ENCODE assay signal across 15 mouse cellular contexts in genomic region chr13:60627843-60628656, GRCm38 (mm10). TPM values are rescaled to one million over a fixed set of nuclear protein-coding genes. Genes with fewer than 3 reads are reported as not detected.
A peak's percentile ranks its signal among the peaks of the same experiment; 100 is the strongest.
DNase-seq lines count a peak whose midpoint lies in the region; ATAC-seq and TF ChIP-seq lines count a peak whose summit lies in the region.
"Had no signal": no experiment of that assay in that cellular context is flagged by ENCODE, and none has a peak within 500 bp of the region (broad histone marks: within the 10 kb centered on the region; RNA-seq: fewer than 3 reads in every experiment).

No protein-coding gene starts in this region.

- H3K4me3 ChIP-seq in forebrain, embryonic 13.5 days, result no peak overlapping the region
- H3K4me3 ChIP-seq in forebrain, embryonic 10.5 days, result no peak overlapping the region
- H3K4me3 ChIP-seq in left cerebral cortex, adult 2 months, result no peak overlapping the region
- no peak overlapping the region for H3K4me3 ChIP-seq in hindbrain, postnatal 0 days (ENCODE audit: low read length)
- H3K4me3 ChIP-seq: lung, embryonic 15.5 days had no signal

- peak; percentile 27; the same call in 1 of the 2 replicates for ATAC-seq in forebrain, embryonic 13.5 days
- ATAC-seq in hindbrain, postnatal 0 days, result peak; percentile 58; the same call in 1 of the 2 replicates

- intact Hi-C loops in left cerebral cortex, adult 2 months (cut with DNase I), result loop anchor here (2.0 kb wide), 1 partner anchor 25 kb away; no protein-coding TSS in a partner anchor

- no peak overlapping the region for H3K4me2 ChIP-seq in forebrain, embryonic 13.5 days
- H3K4me2 ChIP-seq in hindbrain, postnatal 0 days (ENCODE audit: low read depth, low read length), result no peak overlapping the region
- H3K4me2 ChIP-seq: lung, embryonic 15.5 days had no signal

- no peaks in the 10 kb centered on the region for H3K36me3 ChIP-seq in forebrain, embryonic 13.5 days (ENCODE audit: poor library complexity, severe bottlenecking)
- 0 out of 2 replicates have a peak, but pooled peaks cover 3% of the 10 kb centered on the region for H3K36me3 ChIP-seq in forebrain, embryonic 10.5 days (replicated peaks)
- H3K36me3 ChIP-seq in hindbrain, postnatal 0 days (ENCODE audit: insufficient read depth, low read length), result no peaks in the 10 kb centered on the region
- H3K36me3 ChIP-seq: G1E; lung, embryonic 15.5 days had no signal

- whole genome bisulfite sequencing in forebrain, embryonic 13.5 days, result 19% methylated on average over 10 of the region's 15 CpGs
- WGBS in forebrain, embryonic 10.5 days, result 23% methylated on average over 15 of the region's 15 CpGs
- WGBS in hindbrain, postnatal 0 days, result 28% methylated on average over 14 of the region's 15 CpGs

- no peak overlapping the region for H3K27ac ChIP-seq in forebrain, embryonic 13.5 days
- no peak overlapping the region for H3K27ac ChIP-seq in forebrain, embryonic 10.5 days
- H3K27ac ChIP-seq in left cerebral cortex, adult 2 months, result peak overlapping the region; percentile 19
- H3K27ac ChIP-seq in hindbrain, postnatal 0 days, result no peak overlapping the region
- H3K27ac ChIP-seq: lung, embryonic 15.5 days had no signal

- H3K9me3 ChIP-seq in forebrain, embryonic 13.5 days (replicated peaks), result no peaks in the 10 kb centered on the region
- H3K9me3 ChIP-seq in forebrain, embryonic 10.5 days, result no peaks in the 10 kb centered on the region
- H3K9me3 ChIP-seq in hindbrain, postnatal 0 days (ENCODE audit: low read length), result no peaks in the 10 kb centered on the region
- H3K9me3 ChIP-seq: lung, embryonic 15.5 days had no signal

- no peak overlapping the region for H3K9ac ChIP-seq in forebrain, embryonic 13.5 days
- no peak overlapping the region for H3K9ac ChIP-seq in hindbrain, postnatal 0 days (replicated peaks; ENCODE audit: low read length)
- H3K9ac ChIP-seq: lung, embryonic 15.5 days had no signal

- H3K27me3 ChIP-seq in forebrain, embryonic 13.5 days, result no peaks in the 10 kb centered on the region
- H3K27me3 ChIP-seq in forebrain, embryonic 10.5 days (ENCODE audit: poor library complexity, severe bottlenecking), result no peaks in the 10 kb centered on the region
- no peaks in the 10 kb centered on the region for H3K27me3 ChIP-seq in hindbrain, postnatal 0 days (ENCODE audit: insufficient read depth, low read length)
- H3K27me3 ChIP-seq: lung, embryonic 15.5 days had no signal

- no peak for DNase-seq in forebrain, embryonic 10.5 days (ENCODE audit: extremely low spot score, low spot score)
- no peak for DNase-seq in left cerebral cortex, adult 2 months (ENCODE audit: extremely low spot score in 1 of 2, low spot score in 2 of 2)
- DNase-seq in left cerebral cortex, adult 18-20 months (ENCODE audit: low spot score in 2 of 2), result no peak
- DNase-seq in ES-CJ7 (ENCODE audit: low read depth, low spot score), result peak; percentile 86
- DNase-seq in hindbrain, postnatal 0 days (ENCODE audit: low spot score), result no peak
- no peak for DNase-seq in spleen, postnatal 14 days (ENCODE audit: low spot score in 2 of 2)
- no peak for DNase-seq in cerebellum, postnatal 4 days (ENCODE audit: low spot score in 2 of 2)
- DNase-seq: cerebellum, adult 2 months; kidney, adult 18-20 months; liver; right cerebral cortex, postnatal 14 days; thymus, adult 18-20 months had no signal

- TF ChIP-seq CTCF in left cerebral cortex, adult 2 months (IDR thresholded peaks at IDR 0.05), result no peak
- TF ChIP-seq CTCF in hindbrain, postnatal 0 days (IDR thresholded peaks at IDR 0.05; ENCODE audit: low read depth), result no peak

- H3K4me1 ChIP-seq in forebrain, embryonic 13.5 days, result peaks cover 19% of the 10 kb centered on the region
- H3K4me1 ChIP-seq in forebrain, embryonic 10.5 days, result peaks cover 23% of the 10 kb centered on the region
- no peaks in the 10 kb centered on the region for H3K4me1 ChIP-seq in hindbrain, postnatal 0 days (ENCODE audit: insufficient read depth, low read length)

RNA-seq across cellular contexts. Expression of gene Dapk1, which starts 26.3 kb away (rescaled TPM):
- 37.0 and 38.6 TPM in 2 replicates for polyA plus RNA-seq in forebrain, embryonic 13.5 days (2015; fragmentation: Nextera tagmentation; extraction: Ambion mirVana)
- polyA plus RNA-seq in forebrain, embryonic 10.5 days (2016; fragmentation: Nextera tagmentation; extraction: Ambion mirVana), result 18.0 and 18.7 TPM in 2 replicates
- 100 to 1,000 TPM; 101 to 105 TPM for total RNA-seq in left cerebral cortex, adult 2 months (2021)
- 100 to 1,000 TPM in 1 of 2 experiments, 10 to 100 TPM in 1; 90.4 to 101 TPM for total RNA-seq in left cerebral cortex, adult 18-20 months (2021)
- total RNA-seq in hindbrain, postnatal 0 days (2014; rRNA removed), result 63.1 and 70.0 TPM in 2 replicates
- polyA plus RNA-seq in hindbrain, postnatal 0 days (2015; fragmentation: Nextera tagmentation; extraction: Ambion mirVana), result 25.1 and 25.7 TPM in 2 replicates
- polyA plus RNA-seq: G1E had no signal
